Mouse (Mus musculus) skeletal muscle tissue, adult 2 months (tissue): ENCODE measurements around the gene Rbfox3.

ENCODE experiments used
- DNase-seq: peaks from one replicate; pipeline ENCODE4 v3.0.0-alpha.2; 2012; ENCODE audit warnings: low read depth, low spot score

The Rbfox3 gene

GRCm38 (mm10) chr11:118767411-118767810 lies 144.0 kb downstream of the Rbfox3 start:
- no peak for DNase-seq

GRCm38 (mm10) chr11:118760296-118760988 lies 151.0 kb downstream of the Rbfox3 start:
- DNase-seq, result no peak

- no peak for DNase-seq
Observed at GRCm38 (mm10) chr11:118759228-118759627, 152.2 kb downstream of the Rbfox3 start.

- DNase-seq, result no peak
Observed at GRCm38 (mm10) chr11:118758277-118758990, 153.0 kb downstream of the Rbfox3 start.

- no peak for DNase-seq
Observed at GRCm38 (mm10) chr11:118757488-118757887, 153.9 kb downstream of the Rbfox3 start.

GRCm38 (mm10) chr11:118755003-118755402 lies 156.4 kb downstream of the Rbfox3 start:
- no peak for DNase-seq

- no peak for DNase-seq
Observed at GRCm38 (mm10) chr11:118754535-118754934, 156.9 kb downstream of the Rbfox3 start.

GRCm38 (mm10) chr11:118751879-118752616 lies 159.3 kb downstream of the Rbfox3 start:
- no peak for DNase-seq

GRCm38 (mm10) chr11:118750745-118751330 lies 160.6 kb downstream of the Rbfox3 start:
- DNase-seq, result no peak

- DNase-seq, result no peak
Observed at GRCm38 (mm10) chr11:118749541-118749940, 161.9 kb downstream of the Rbfox3 start.

GRCm38 (mm10) chr11:118748622-118749021 lies 162.8 kb downstream of the Rbfox3 start:
- no peak for DNase-seq

- no peak for DNase-seq
Observed at GRCm38 (mm10) chr11:118745279-118745678, 166.1 kb downstream of the Rbfox3 start.

- DNase-seq, result no peak
Observed at GRCm38 (mm10) chr11:118744782-118745181, 166.6 kb downstream of the Rbfox3 start.

GRCm38 (mm10) chr11:118742762-118743161 lies 168.6 kb downstream of the Rbfox3 start:
- no peak for DNase-seq

GRCm38 (mm10) chr11:118741262-118741661 lies 170.1 kb downstream of the Rbfox3 start:
- DNase-seq, result no peak

- DNase-seq, result peak; percentile 68
Observed at GRCm38 (mm10) chr11:118740001-118740400, 171.4 kb downstream of the Rbfox3 start.

GRCm38 (mm10) chr11:118738855-118739832 lies 172.3 kb downstream of the Rbfox3 start:
- peak; percentile 75 for DNase-seq

GRCm38 (mm10) chr11:118738323-118738722 lies 173.1 kb downstream of the Rbfox3 start:
- no peak for DNase-seq

- DNase-seq, result no peak
Observed at GRCm38 (mm10) chr11:118737821-118738220, 173.6 kb downstream of the Rbfox3 start.

- DNase-seq, result peak; percentile 21
Observed at GRCm38 (mm10) chr11:118736993-118737392, 174.4 kb downstream of the Rbfox3 start.

GRCm38 (mm10) chr11:118731655-118732054 lies 179.7 kb downstream of the Rbfox3 start:
- no peak for DNase-seq
